Mouse (Mus musculus) yolk sac, embryonic 10.5 days (tissue): Measurements from ENCODE around the gene Gm10382.
A peak's percentile ranks its signal among the peaks of the same experiment; 100 is the strongest.
"Not testable (repeated sequence)": the region's sequence is repeated elsewhere in the genome, so short reads cannot be mapped to it uniquely, and the experiment has no call there.

Experiments
- DNase-seq: peaks from one replicate; pipeline ENCODE4 v3.0.0-alpha.2; 2017; ENCODE audit warnings: low spot score

Gm10382 gene

GRCm38 (mm10) chr5:125370950-125371693 is 18.0 kb upstream of the Gm10382 start:
- no peak for DNase-seq

GRCm38 (mm10) chr5:125372027-125372426 is 17.1 kb upstream of the Gm10382 start:
- DNase-seq, result no peak

- DNase-seq, result no peak
Observed at GRCm38 (mm10) chr5:125375871-125376270, 13.3 kb upstream of the Gm10382 start.

GRCm38 (mm10) chr5:125377214-125377613 is 11.9 kb upstream of the Gm10382 start:
- DNase-seq, result no peak

- no peak for DNase-seq
Observed at GRCm38 (mm10) chr5:125378919-125379318, 10.2 kb upstream of the Gm10382 start.

GRCm38 (mm10) chr5:125381954-125382672 is 7.0 kb upstream of the Gm10382 start:
- no peak for DNase-seq

GRCm38 (mm10) chr5:125382673-125383558 is 6.2 kb upstream of the Gm10382 start:
- DNase-seq, result peak; percentile 51

GRCm38 (mm10) chr5:125383637-125384420 is 5.3 kb upstream of the Gm10382 start:
- no peak for DNase-seq

- no peak for DNase-seq
Observed at GRCm38 (mm10) chr5:125384512-125385214, 4.5 kb upstream of the Gm10382 start.

GRCm38 (mm10) chr5:125385215-125385940 is 3.7 kb upstream of the Gm10382 start:
- DNase-seq, result no peak

GRCm38 (mm10) chr5:125387295-125387694 is 1.8 kb upstream of the Gm10382 start:
- DNase-seq, result not testable (repeated sequence)

GRCm38 (mm10) chr5:125388358-125389092 is 597 bp upstream of the Gm10382 start:
- no peak for DNase-seq

- DNase-seq, result peak; percentile 89
Observed at GRCm38 (mm10) chr5:125389579-125390441, 688 bp downstream of the Gm10382 start, which contains the start of gene Ubc. Gene Ubc (minus strand): TSS chr5:125390202.

GRCm38 (mm10) chr5:125390906-125391477 is 1.9 kb downstream of the Gm10382 start:
- DNase-seq, result no peak

- DNase-seq, result no peak
Observed at GRCm38 (mm10) chr5:125391609-125392008, 2.5 kb downstream of the Gm10382 start.

GRCm38 (mm10) chr5:125392176-125392575 is 3.1 kb downstream of the Gm10382 start:
- not testable (repeated sequence) for DNase-seq

GRCm38 (mm10) chr5:125392618-125392976 is 3.5 kb downstream of the Gm10382 start:
- no peak for DNase-seq

- peak; percentile 99 for DNase-seq
Observed at GRCm38 (mm10) chr5:125392977-125393621, 4.0 kb downstream of the Gm10382 start.
